ENCODE assay signal across 23 mouse cellular contexts in genomic region chr3:50922832-50923231, GRCm38 (mm10).
DNase-seq lines count a peak whose midpoint lies in the region; ATAC-seq and TF ChIP-seq lines count a peak whose summit lies in the region.
"Had no signal": no experiment of that assay in that cellular context is flagged by ENCODE, and none has a peak within 500 bp of the region (broad histone marks: within the 10 kb centered on the region; RNA-seq: fewer than 3 reads in every experiment).

No protein-coding gene starts in this region.

- H3K4me2 ChIP-seq in forebrain, postnatal 0 days (ENCODE audit: low read depth), result no peak overlapping the region
- H3K4me2 ChIP-seq: hindbrain, embryonic 13.5 days; intestine, embryonic 15.5 days had no signal

- H3K36me3 ChIP-seq in spleen, adult 2 months (ENCODE audit: control insufficient read depth, insufficient read depth, low read length), result no peaks in the 10 kb centered on the region
- no peaks in the 10 kb centered on the region for H3K36me3 ChIP-seq in forebrain, postnatal 0 days (ENCODE audit: insufficient read depth)
- H3K36me3 ChIP-seq: embryonic facial prominence, embryonic 10.5 days; heart, embryonic 10.5 days; hindbrain, embryonic 13.5 days; intestine, embryonic 15.5 days had no signal

- intact Hi-C loops in gastrocnemius, adult 2 months (cut with DNase I), result no loop called here
- intact Hi-C loops in heart, postnatal 36 days (cut with DNase I), result no loop called here

- no peaks in the 10 kb centered on the region for H3K9me3 ChIP-seq in forebrain, postnatal 0 days (ENCODE audit: low read length)
- H3K9me3 ChIP-seq: embryonic facial prominence, embryonic 10.5 days; heart, embryonic 10.5 days; intestine, embryonic 15.5 days had no signal

- 85% methylated on average over 5 of the region's 5 CpGs for WGBS in spleen, adult 2 months
- 26% methylated on average over 5 of the region's 5 CpGs for WGBS in forebrain, postnatal 0 days

- H3K27ac ChIP-seq in gastrocnemius, adult 2 months, result peak overlapping the region; percentile 41
- H3K27ac ChIP-seq in spleen, adult 2 months (ENCODE audit: insufficient read depth, low read length), result peak overlapping the region; percentile 28; the same call in 1 of the 2 replicates
- H3K27ac ChIP-seq in forebrain, postnatal 0 days (ENCODE audit: low read depth, low read length), result no peak overlapping the region
- H3K27ac ChIP-seq: embryonic facial prominence, embryonic 10.5 days; heart, embryonic 10.5 days; hindbrain, embryonic 13.5 days; hindbrain, postnatal 0 days; intestine, embryonic 15.5 days had no signal

- no peak for TF ChIP-seq POLR2A in spleen, adult 2 months (IDR thresholded peaks at IDR 0.05; ENCODE audit: low read depth, low read length)

- no peaks in the 10 kb centered on the region for H3K4me1 ChIP-seq in spleen, adult 2 months (ENCODE audit: control insufficient read depth, insufficient read depth, insufficient read length)
- no peaks in the 10 kb centered on the region for H3K4me1 ChIP-seq in forebrain, postnatal 0 days (ENCODE audit: insufficient read depth)
- H3K4me1 ChIP-seq: heart, embryonic 10.5 days; intestine, embryonic 15.5 days had no signal

- no peak overlapping the region for H3K9ac ChIP-seq in forebrain, postnatal 0 days
- H3K9ac ChIP-seq: hindbrain, embryonic 13.5 days; intestine, embryonic 15.5 days had no signal

- peak; percentile 59; the same call in 1 of the 2 replicates for ATAC-seq in forebrain, postnatal 0 days
- ATAC-seq in inflammation-experienced regulatory T-cells, adult 6 months, result no peak
- ATAC-seq: activated CD4-positive, CD25-positive, alpha-beta regulatory T cell, adult 4 months; intestine, embryonic 15.5 days; Patski had no signal

- peak overlapping the region; percentile 61 for H3K4me3 ChIP-seq in gastrocnemius, adult 2 months
- H3K4me3 ChIP-seq in spleen, adult 2 months (ENCODE audit: extremely low read depth, insufficient read depth, insufficient read length), result no peak overlapping the region
- no peak overlapping the region for H3K4me3 ChIP-seq in forebrain, postnatal 0 days (ENCODE audit: low read depth, low read length)
- H3K4me3 ChIP-seq: embryonic facial prominence, embryonic 10.5 days; erythroblast, embryonic 14.5 days; heart, embryonic 10.5 days; hindbrain, embryonic 13.5 days; intestine, embryonic 15.5 days had no signal

- DNase-seq in gastrocnemius, adult 2 months, result no peak
- DNase-seq in gastrocnemius, postnatal 4 days (ENCODE audit: low spot score in 2 of 2), result no peak
- DNase-seq in spleen, adult 2 months (ENCODE audit: low read depth in 1 of 2, low spot score in 2 of 2), result no peak
- DNase-seq in spleen, adult 12 weeks (ENCODE audit: low spot score), result no peak
- no peak for DNase-seq in forebrain, postnatal 0 days
- no peak for DNase-seq in heart, postnatal 36 days
- DNase-seq: adrenal gland, postnatal 14 days; cerebellum, adult 18-20 months; cerebellum, adult 9-11 months; cerebellum, postnatal 36 days; gastrocnemius, postnatal 36 days; heart, adult 18-20 months; heart, postnatal 10 days had no signal

- no peak for TF ChIP-seq CTCF in gastrocnemius, adult 2 months (IDR thresholded peaks at IDR 0.05)
- TF ChIP-seq CTCF in spleen, adult 2 months (IDR thresholded peaks at IDR 0.05; ENCODE audit: extremely low read depth, insufficient read depth, insufficient read length, insufficient replicate concordance), result no peak
- TF ChIP-seq CTCF in forebrain, postnatal 0 days (IDR thresholded peaks at IDR 0.05; ENCODE audit: low read depth), result no peak

- no peaks in the 10 kb centered on the region for H3K27me3 ChIP-seq in spleen, adult 2 months (ENCODE audit: control insufficient read depth, insufficient read depth, low read length)
- H3K27me3 ChIP-seq in forebrain, postnatal 0 days (ENCODE audit: insufficient read depth, low read length), result no peaks in the 10 kb centered on the region
- H3K27me3 ChIP-seq: CH12.LX; hindbrain, embryonic 13.5 days; intestine, embryonic 15.5 days; Patski had no signal
